Mouse (Mus musculus): ENCODE measurements around the gene Cited4. TPM values are rescaled to one million over a fixed set of nuclear protein-coding genes. Genes with fewer than 3 reads are reported as not detected.

Gene Cited4
- 1 to 10 TPM; 7.0 to 9.0 TPM for total RNA-seq (2021)

DNA sequence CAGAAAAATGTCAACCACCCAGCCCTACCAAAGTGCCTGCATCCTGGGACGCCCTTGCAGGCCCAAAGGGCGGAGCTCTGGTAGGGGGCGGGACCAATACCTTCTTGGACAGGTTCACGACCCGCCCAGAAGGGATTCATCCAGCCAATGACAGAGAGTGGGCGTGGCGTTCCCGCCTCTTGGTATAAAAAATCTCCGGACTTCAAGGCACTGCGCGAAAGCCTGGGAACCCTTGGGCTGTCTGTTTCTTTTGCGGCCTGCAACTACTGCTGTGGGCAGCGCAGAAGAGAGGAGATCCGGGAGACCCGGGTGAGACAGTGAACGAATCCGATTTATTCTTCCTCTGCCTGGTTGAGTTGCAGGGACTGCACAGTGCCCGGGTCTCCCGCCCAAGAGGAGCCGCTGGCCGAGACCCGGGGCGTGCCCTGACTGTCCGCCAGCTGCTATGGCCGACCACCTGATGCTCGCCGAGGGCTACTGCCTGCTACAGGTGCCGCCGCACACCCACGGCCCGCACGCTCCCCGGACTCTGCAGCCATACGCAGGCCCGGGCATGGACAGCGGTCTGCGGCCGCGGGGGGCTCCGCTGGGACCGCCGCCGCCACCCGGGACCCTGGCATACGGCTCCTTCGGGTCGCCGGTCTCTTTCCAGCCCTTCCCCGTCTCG, at the start of gene Cited4:
Gene Cited4 (plus strand): TSS at position 215 of the 667 bp plus-strand sequence.
- intact Hi-C loops (cut with DNase I): no loop called here
- peak; percentile 76 to 89 for DNase-seq (ENCODE audit: extremely low spot score in 1 of 2, low spot score in 2 of 2)

DNA sequence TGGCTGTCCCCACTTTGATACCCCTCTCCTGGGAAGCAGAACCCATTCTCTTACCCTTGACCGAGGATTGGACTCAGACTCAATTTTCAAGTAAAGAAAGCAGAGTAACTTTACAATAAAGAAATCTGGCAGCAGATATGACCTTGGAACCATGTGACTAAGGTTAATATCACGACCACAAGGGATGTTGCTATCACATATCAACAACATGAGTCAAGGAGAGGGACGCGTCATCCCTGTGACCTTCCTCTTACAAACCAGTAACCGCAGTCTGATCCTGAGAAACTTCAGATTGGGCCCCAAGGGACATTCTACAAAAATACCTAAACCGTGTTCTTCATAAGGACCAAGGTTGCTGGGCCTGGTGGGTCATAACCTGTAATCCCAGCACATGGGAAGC, 38.6 kb upstream of the Cited4 start:
- intact Hi-C loops (cut with DNase I): no loop called here
- DNase-seq (ENCODE audit: extremely low spot score in 1 of 2, low spot score in 2 of 2): no peak

DNA sequence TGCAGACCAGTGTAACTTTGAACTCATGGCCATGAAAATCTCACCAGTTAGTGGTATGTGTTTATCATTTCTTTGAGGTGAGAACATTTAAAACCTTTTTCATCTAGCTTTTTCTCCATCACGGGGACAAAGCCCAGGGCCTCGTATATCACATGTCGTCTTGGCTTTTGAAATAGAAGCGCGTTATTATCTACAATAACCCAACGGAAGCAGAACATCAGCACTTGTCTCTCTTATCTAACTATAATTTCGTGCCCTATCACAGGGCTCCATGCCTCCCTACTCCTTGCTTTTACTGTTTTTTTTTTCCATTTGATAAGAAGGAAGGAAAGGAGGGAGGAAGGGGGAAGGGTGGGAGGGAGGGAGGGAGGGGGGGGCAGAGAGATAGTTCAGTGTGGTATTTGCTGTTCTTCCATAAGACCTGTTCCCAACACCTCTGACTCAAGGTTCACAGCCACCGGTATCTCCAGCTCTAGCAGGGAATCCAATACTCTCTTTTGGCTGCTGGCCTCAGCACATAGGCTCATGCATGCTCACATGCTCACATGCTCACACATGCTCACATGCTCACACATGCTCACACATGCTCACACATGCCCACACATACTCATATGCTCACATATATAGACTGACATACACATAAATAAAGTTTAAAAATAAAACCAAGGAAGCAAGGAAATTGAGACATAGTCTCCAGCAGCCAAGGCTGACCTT, 36.0 kb upstream of the Cited4 start:
- intact Hi-C loops (cut with DNase I): no loop called here
- no peak for DNase-seq (ENCODE audit: extremely low spot score in 1 of 2, low spot score in 2 of 2)

DNA sequence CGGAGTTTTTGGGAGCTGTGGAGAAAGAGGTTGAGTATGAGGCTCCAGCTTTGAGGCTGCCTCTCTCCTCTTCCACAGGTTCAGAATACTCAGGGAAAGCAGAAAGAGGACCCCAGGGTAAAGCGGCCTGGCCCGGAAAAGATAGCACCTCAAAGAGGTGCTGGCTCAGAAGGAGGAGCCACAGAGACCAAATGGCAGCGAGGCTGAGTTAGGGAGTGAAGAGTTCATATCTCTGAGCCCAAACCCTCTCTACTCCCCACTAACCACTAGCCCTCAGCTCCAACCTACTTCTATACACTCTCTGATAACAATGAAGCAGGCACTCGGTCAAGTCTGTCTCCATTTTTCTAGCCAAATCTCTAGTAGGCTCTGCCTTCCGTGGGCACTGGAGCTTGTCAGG, 34.5 kb upstream of the Cited4 start:
- no peak for DNase-seq (ENCODE audit: extremely low spot score in 1 of 2, low spot score in 2 of 2)
- intact Hi-C loops (cut with DNase I): no loop called here

DNA sequence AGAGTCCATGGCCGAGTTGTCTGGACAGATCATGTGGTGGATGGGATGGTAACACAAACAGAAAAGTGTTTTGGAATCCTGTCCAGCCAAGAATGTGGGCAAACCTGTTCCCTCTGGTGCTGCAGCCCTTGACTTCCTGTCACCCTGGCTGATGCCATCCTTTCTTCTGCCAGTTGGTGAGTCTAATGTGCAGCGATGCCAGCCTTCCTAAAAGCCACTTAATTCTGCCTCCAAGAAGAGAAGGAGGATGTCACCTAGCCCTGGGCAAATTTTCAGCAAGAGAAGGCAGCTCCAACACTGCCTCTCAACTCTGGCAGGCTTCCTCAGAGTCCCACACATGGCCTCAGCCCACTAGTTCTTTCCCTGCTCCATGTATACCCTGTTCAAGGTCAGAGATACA, 31.0 kb upstream of the Cited4 start:
- intact Hi-C loops (cut with DNase I): no loop called here
- DNase-seq (ENCODE audit: extremely low spot score in 1 of 2, low spot score in 2 of 2): no peak

DNA sequence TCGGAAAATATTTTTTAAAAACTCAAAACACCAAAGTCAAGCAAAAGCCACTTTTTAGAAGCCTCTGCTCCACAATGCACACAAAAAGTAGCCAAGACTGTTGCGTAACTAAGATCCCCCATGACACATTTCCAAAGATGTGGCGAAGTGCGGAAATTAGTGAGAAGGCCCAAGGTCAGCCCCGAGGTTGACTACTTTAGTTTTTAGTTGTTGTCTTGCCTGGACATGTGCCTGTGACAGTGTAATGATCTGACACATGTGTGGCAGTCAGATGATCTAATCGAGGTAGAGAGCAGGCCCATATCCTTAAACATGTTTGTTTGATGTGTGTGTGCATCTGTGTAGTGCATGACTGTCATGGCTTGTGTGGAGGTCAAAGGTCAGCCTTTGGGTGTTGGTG, 24.4 kb upstream of the Cited4 start:
- no peak for DNase-seq (ENCODE audit: extremely low spot score in 1 of 2, low spot score in 2 of 2)
- intact Hi-C loops (cut with DNase I): no loop called here

DNA sequence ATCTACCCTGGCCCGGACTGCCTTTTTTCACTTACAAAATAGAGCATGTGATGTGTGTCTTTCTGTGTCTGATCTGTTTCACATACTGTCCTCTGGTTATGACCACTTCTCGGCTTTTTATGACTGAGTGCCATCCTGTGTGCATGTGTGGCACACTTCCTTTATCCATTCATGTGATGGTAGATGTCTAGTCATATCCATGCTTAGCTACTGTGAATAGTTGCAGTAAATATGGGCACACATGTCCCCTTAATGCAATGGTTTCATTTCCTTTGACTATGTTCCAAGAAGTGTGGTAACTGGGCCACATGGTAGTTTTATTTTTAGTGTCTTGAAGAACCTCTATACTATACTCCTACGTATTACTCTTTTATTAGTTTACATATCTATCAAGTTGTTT, 22.5 kb upstream of the Cited4 start:
- no peak for DNase-seq (ENCODE audit: extremely low spot score in 1 of 2, low spot score in 2 of 2)
- intact Hi-C loops (cut with DNase I): no loop called here

DNA sequence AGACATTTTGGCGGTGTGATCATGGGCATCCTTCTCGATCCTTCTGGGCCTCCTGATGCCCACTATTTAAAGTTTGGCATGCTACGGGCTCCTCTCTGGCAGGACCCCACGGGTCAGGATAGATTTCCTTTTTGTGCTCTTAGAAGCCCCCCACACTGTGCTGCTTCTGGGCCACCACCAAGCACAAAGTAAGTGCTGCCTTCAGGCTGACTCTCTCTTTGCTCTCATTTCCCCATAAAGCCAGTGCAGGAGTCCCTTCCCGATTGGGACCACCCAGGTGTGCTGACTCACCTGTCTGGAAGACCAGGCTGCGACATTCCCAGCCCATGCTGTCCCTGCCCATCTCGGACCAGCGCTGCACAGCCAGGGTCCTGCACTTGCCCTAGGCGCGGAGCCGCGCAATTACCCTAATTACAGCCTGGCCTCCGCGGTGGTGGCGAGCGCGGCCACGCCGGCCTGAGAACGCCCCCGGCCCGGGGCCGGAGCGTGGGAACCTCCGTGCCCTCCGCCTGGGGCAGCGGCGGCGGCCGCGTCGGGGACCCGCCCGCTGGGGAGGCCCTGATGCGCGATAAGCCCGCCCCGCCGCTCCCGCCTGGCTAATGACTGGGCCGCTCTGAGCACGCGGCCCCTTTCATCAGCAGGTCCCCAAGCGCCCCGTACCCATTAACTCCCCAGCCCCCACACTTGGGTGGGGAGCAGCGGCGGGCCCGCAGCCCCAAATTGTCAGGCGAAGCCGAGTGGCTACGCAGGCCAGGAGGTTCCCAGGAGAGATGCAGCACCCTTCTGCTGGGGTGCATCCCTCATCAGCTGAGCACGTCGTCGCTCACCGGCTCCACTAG, 16.8 kb upstream of the Cited4 start:
- intact Hi-C loops (cut with DNase I): no loop called here
- peak in 1 of 2 experiments; percentile 63 for DNase-seq (ENCODE audit: extremely low spot score in 1 of 2, low spot score in 2 of 2)

DNA sequence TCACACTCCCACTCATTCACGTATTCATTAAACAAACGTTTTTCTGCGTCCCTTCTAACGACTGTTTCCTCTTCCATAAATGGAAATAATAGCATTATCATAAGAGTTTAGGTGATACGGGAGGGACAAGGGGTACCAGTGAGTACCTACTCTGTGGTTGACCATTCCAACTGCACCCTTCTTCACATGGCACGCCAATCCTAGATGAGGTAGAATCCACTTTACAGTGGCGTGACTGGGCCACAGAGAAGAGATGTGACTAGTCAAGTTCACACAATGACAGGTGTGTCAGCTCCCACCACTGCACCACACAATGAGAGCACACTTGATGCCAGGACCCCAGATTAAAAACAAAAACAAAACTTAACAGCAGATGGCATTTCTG, 16.2 kb upstream of the Cited4 start:
- intact Hi-C loops (cut with DNase I): no loop called here
- no peak for DNase-seq (ENCODE audit: extremely low spot score in 1 of 2, low spot score in 2 of 2)

DNA sequence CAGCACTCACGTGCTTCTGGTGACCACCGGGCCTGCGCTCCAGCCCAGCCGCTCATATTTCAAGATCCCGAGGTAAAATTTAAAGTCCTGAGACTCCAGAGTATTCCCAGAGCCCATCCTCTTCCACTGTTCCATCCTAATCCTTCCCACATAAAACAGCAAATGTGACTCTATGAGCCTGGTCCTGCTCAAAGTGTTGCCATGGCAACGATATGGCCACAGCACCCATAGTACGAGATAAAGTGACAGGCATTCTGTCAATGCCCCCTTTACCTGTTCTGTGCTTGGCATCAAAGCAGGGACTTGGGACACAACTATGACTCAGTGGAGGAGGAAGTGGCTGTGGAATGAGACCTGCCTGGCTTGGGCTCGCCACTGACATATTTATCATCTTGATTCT, 10.5 kb upstream of the Cited4 start:
- intact Hi-C loops (cut with DNase I): no loop called here
- DNase-seq (ENCODE audit: extremely low spot score in 1 of 2, low spot score in 2 of 2): no peak

DNA sequence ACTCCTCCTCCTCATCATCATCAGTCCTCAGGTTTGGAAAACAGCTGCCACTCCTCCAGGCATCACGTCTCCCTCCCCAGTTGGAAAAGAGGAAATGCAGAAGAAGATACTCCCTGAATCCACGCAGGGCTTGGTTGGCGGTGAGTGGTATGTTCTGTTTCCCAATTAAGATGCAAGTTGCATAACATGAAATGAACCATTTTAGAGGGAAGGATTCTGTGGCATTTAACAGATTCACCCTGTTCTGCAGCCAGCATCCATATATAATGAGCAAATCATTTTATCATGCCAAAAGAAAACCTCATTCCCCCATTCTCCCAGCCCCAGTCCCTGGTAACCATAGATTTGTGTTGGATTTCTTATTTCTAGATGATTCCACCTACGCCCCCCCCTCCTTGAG, 5.9 kb upstream of the Cited4 start:
- DNase-seq (ENCODE audit: extremely low spot score in 1 of 2, low spot score in 2 of 2): no peak
- intact Hi-C loops (cut with DNase I): loop anchor here (5.0 kb wide), 1 partner anchor 43 kb away; no protein-coding TSS in a partner anchor

DNA sequence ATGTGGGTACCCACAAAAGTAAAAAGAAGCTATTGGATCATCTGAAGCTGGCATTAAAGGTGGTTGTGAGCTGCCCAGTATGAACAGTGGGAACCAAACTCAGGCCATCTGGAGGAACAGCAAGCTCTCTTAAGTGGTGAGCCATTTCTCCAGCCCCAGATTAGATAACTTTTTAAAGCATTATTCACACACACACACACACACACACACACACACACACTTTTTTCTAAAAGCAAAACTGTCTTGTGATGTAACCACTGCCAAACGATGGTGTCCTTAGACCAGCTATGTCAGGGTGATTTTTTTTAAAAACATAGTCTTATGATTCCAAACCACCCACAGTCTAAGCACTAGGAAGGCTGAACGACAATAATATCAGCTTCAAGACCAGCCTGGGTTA, 1.8 kb upstream of the Cited4 start:
- no peak for DNase-seq (ENCODE audit: extremely low spot score in 1 of 2, low spot score in 2 of 2)
- intact Hi-C loops (cut with DNase I): loop anchor here (5.0 kb wide), 1 partner anchor 47 kb away; no protein-coding TSS in a partner anchor

DNA sequence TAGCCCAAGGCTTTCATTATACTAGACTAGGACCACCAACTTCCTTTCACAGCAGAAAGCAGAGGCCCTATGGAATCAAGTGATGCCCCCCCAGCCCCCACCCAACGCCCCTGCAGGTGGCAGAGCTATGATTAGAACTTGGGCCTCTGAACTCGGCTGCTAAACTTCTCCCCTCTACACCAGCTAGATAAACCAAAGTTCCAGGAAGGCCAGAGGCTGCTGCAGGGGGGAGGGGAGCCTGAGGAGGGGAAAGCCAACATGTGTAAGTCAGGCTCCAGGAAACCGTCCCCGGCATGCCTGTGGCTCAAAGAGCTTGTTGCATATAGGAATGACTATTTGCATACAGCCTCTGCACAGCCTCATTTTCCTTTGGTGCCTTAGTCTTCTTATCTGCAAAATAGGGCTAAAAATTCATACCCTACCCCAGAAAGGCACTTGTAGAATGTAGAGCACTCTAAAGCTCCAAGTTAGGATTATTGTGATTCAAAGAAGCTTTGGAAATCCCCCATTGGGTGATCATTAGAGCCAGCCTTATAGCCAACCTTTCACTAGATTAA, 1.1 kb upstream of the Cited4 start:
- no peak for DNase-seq (ENCODE audit: extremely low spot score in 1 of 2, low spot score in 2 of 2)
- intact Hi-C loops (cut with DNase I): no loop called here

DNA sequence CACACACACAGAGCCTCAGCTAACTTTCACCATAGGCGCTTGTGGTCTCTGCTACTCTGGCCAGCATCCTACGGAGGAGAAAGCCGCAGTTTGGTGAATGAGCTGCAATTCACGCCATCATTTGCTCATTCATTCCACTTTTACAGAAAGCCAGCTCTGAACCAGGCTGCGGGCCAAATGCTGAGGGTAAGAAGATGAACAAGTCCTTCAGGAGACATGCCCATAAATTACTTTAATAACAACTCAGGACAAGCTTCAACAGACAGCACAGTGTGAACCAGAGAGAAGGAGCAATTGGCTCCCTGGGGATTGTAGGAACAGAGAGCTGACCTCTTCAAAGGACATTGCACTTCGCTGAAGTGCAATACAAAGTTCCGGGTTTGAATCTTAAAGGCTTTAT, 590 bp upstream of the Cited4 start:
- DNase-seq (ENCODE audit: extremely low spot score in 1 of 2, low spot score in 2 of 2): no peak
- intact Hi-C loops (cut with DNase I): no loop called here

DNA sequence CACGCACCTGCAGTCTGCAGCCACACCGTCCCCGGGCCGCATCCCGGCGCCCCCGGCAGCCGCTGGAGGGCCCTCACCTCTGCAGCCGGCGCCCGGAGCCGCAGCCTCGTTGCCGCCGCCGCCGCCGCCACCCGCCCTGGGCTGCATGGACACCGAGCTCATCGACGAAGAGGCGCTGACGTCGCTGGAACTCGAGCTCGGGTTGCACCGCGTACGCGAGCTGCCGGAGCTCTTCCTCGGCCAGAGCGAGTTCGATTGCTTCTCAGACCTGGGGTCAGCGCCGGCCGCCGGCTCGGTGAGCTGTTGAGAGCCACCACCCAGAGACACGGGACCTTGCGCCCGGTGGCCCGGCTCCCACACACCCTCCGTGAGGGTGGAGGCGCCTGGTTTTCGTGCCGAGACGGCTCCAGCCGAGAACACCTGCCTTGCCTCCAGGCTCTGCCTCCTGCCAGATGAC, 701 bp downstream of the Cited4 start:
- peak in 1 of 2 experiments; percentile 68 for DNase-seq (ENCODE audit: extremely low spot score in 1 of 2, low spot score in 2 of 2)
- intact Hi-C loops (cut with DNase I): no loop called here

DNA sequence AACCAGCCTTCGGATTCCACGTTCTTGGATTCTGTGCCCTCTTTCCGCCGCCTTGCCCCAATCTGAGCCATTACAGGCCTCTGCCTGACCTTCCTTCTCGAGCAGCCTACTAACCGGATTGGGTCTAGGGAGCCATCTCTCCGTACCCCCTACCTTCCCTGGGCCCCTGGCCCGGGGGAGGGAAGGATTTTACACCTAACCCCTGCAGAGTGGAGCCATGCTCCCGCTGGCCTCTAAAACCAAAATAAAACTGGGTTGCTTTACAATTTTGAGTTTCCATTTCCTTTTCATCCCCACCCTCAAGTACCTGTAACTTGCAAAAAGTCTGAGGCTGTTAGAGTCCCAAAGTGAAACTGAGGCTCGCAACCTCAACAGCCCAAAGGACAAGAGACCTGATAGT, 1.2 kb downstream of the Cited4 start:
- DNase-seq (ENCODE audit: extremely low spot score in 1 of 2, low spot score in 2 of 2): no peak
- intact Hi-C loops (cut with DNase I): no loop called here

DNA sequence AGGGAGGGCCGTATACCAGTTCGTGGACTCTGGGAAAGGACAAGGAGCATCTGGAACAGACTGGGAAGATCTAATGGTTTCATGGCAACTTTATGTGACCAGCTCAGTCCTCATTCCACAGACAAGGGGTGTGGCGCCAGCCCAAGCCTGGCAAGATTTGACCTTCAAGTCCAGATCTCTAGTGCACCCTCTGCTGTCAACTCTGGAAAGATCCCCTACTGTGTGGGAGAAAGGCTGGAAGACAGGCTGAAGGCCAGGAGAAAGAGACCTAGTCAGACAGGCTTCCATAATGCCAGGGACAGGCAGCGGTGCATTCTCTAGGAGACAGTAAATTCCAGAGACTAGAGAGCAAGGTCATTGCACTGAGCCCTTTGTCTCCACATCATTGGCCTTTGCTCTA, 2.2 kb downstream of the Cited4 start:
- intact Hi-C loops (cut with DNase I): no loop called here
- DNase-seq (ENCODE audit: extremely low spot score in 1 of 2, low spot score in 2 of 2): no peak

DNA sequence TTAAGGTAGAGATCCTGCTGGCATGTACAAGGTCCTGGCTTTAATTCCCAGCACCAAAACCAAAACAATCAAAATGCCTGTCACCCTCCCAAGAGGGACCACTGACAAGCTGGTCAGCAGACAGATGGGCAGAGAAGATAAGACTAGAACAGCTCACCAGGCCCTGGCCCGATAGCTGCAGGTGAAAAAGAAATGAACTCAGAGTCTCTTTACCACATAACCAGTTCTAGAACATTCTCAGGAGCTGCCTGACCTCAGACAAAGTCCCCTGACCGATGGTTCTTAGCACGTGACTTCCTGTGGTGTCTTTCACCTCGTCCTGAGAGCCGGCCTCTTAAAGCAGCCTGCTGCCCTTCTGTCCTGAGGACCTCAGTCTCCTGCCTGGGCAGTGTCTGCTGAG, 3.2 kb downstream of the Cited4 start:
- no peak for DNase-seq (ENCODE audit: extremely low spot score in 1 of 2, low spot score in 2 of 2)
- intact Hi-C loops (cut with DNase I): no loop called here

DNA sequence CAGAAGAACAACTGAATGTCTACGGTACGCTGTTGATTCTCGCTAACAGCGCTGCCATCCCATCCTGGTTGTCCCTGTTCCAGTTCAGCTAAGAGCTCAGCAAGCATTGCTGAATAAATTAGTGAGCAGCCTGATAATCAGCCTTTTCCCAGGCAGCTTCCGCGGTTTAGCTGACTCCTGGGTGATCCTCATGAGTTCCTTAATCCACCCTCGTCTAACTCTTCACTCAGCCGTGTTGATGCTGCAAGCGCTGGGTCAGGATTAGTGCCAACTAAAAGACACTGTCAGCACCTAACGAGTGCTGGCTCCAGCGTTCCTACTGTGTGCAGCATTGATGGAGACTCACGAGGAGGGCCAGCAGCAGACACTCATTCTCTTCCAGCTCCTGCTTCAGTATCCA, 4.7 kb downstream of the Cited4 start:
- DNase-seq (ENCODE audit: extremely low spot score in 1 of 2, low spot score in 2 of 2): no peak
- intact Hi-C loops (cut with DNase I): no loop called here

All from left cerebral cortex, postnatal 10 days (tissue).